Mouse (Mus musculus) inflammation-experienced regulatory T-cells, adult 16 weeks (primary cell): ENCODE data around the gene Col6a2. TPM values are rescaled to one million over a fixed set of nuclear protein-coding genes. Genes with fewer than 3 reads are reported as not detected.

Experiments
- polyA plus RNA-seq: library from polyadenylated mRNA; unstranded; fragments of 100-300 nt; shearing (Covaris generic); gene quantifications from one replicate; pipeline ENCODE4 v1.2.1, GENCODE M21; 2017

Col6a2 gene
- polyA plus RNA-seq, result not detected

GRCm38 (mm10) chr10:76622928-76623680 is at the start of gene Col6a2:
Gene Col6a2 (minus strand): TSS chr10:76623630.

GRCm38 (mm10) chr10:76575374-76575773 is 48.1 kb downstream of the Col6a2 start, which contains the start of gene Ftcd:
Gene Ftcd (plus strand): TSS chr10:76575648.

GRCm38 (mm10) chr10:76561972-76562371 is 61.5 kb downstream of the Col6a2 start, which contains the start of gene Spatc1l:
Gene Spatc1l (plus strand): TSS chr10:76562272.

Other genes with a start within 250 kb of the Col6a2 start
- gene AC141477.1, start 183.2 kb downstream of the Col6a2 start, polyA plus RNA-seq, result 17.8 TPM
- gene Pcnt, start 180.8 kb downstream of the Col6a2 start, polyA plus RNA-seq, result 28.5 TPM
- gene 2610028H24Rik, start 174.5 kb downstream of the Col6a2 start, polyA plus RNA-seq, result not detected
- 91.4 TPM for gene Mcm3ap, start 154.7 kb downstream of the Col6a2 start, polyA plus RNA-seq
- 5.0 TPM for gene Ybey, start 154.5 kb downstream of the Col6a2 start, polyA plus RNA-seq
- 19.7 TPM for gene Lss, start 92.0 kb downstream of the Col6a2 start, polyA plus RNA-seq
- gene Spatc1l, start 61.4 kb downstream of the Col6a2 start, polyA plus RNA-seq, result not detected
- not detected for gene Ftcd, start 48.0 kb downstream of the Col6a2 start, polyA plus RNA-seq
- gene Col6a1, start 102.5 kb upstream of the Col6a2 start, polyA plus RNA-seq, result not detected